Mouse (Mus musculus) skeletal muscle tissue, adult 2 months (tissue): ENCODE measurements at regions not wholly inside any gene's neighbourhood (a gene's known extent, or its start where the extent isn't known, plus 50 kb on each side); places are given as distances from the start of the nearest gene placed in this dataset.

ENCODE experiments used
- DNase-seq: peaks from one replicate; pipeline ENCODE4 v3.0.0-alpha.2; 2012; ENCODE audit warnings: low read depth, low spot score

- DNase-seq: peak; percentile 83
Observed at GRCm38 (mm10) chr7:75398904-75399724, 56.2 kb upstream of the Akap13 start.

DNA sequence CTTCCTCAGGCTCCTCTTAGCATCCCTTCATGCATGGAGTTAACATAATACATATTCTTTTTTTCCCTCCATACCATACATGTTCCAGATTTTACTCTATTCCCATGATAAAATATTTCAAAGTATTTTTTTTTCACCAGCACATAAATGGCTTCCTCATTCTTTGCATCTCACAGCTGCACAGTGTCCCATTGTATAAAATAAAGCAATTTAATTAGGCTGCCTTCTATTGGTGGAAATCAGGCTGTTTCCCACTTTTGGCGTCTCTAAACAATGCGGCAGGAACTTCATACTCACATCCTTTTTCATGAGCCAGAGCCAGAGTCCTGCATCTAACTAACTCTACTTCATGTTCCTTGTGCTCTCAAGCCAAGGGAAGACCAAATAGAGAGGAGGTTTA is 54.9 kb upstream of the Akap13 start:
- DNase-seq: no peak

GRCm38 (mm10) chr7:75404955-75405354 is 50.4 kb upstream of the Akap13 start:
- no peak for DNase-seq
